Mouse (Mus musculus): ENCODE results near the gene Timm9. TPM values are rescaled to one million over a fixed set of nuclear protein-coding genes. Genes with fewer than 3 reads are reported as not detected.

Gene Timm9
- polyA plus RNA-seq, 1 experiment from 2014 or later = 81.0 TPM

Other genes starting within 250 kb of the Timm9 start
- gene Actr10, start 198.8 kb downstream of the Timm9 start, polyA plus RNA-seq (2014; fragmentation: Nextera tagmentation; extraction: Ambion mirVana) = 269 and 276 TPM in 2 replicates
- gene Psma3, start 162.1 kb downstream of the Timm9 start, polyA plus RNA-seq (2014; fragmentation: Nextera tagmentation; extraction: Ambion mirVana) = 589 and 594 TPM in 2 replicates
- gene Arid4a, start 120.7 kb downstream of the Timm9 start, polyA plus RNA-seq (2014; fragmentation: Nextera tagmentation; extraction: Ambion mirVana) = 28.6 and 32.5 TPM in 2 replicates
- gene Tomm20l, start 25.3 kb downstream of the Timm9 start, polyA plus RNA-seq (2014; fragmentation: Nextera tagmentation; extraction: Ambion mirVana) = 1.2 TPM in 1 of 2 replicates, not detected in the other
- gene 2700049A03Rik, start 164 bp upstream of the Timm9 start, polyA plus RNA-seq (2014; fragmentation: Nextera tagmentation; extraction: Ambion mirVana) = 11.2 and 13.1 TPM in 2 replicates
- gene Dact1, start 173.2 kb upstream of the Timm9 start, polyA plus RNA-seq (2014; fragmentation: Nextera tagmentation; extraction: Ambion mirVana) = 19.1 and 21.9 TPM in 2 replicates